Mouse (Mus musculus) adrenal gland, postnatal 36 days (tissue): ENCODE measurements around the gene Gm5244. TPM values are rescaled to one million over a fixed set of nuclear protein-coding genes. Genes with fewer than 3 reads are reported as not detected.

Experiments used
- DNase-seq, 2 experiments: peaks; one replicate each; pipeline ENCODE4 v3.0.0; 2021; ENCODE audit warnings: mixed read lengths in 1 of 2
- long read RNA-seq, 2 experiments: library from polyadenylated mRNA; stranded (forward); transcript quantifications; one replicate each; pipeline ENCODE4 v2.0.0; 2021; ENCODE audit warnings: borderline sequencing depth in 2 of 2
- total RNA-seq, 2 experiments: library from RNA; stranded (reverse); gene quantifications; 2 replicates each; pipeline ENCODE4 v1.2.3; 2021

Gm5244 gene
- not detected for total RNA-seq
- long read RNA-seq, experiment 1, result 0 reads
- long read RNA-seq, experiment 2, result 0 reads

DNA sequence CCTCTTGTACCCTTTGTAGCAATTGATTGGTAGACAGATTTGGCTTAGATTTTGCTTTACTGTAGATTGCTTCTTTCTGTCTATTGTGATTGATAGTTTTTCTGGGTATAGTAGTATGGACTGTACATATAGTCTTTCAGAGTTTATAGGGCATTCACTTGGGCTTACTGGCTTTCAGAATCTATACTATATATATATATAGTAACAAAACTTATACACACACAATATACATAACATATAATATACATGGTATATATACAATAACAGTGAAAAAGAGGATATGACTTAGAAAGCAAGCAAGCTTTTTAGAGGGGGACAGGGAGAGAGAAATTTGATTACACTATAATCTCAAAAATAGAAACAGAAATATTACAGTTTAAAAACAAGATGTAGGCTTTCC is at the start of gene Gm5244:
Gm5244 (plus strand) TSS at position 301 of the 400 bp plus-strand sequence.
- no peak for DNase-seq

DNA sequence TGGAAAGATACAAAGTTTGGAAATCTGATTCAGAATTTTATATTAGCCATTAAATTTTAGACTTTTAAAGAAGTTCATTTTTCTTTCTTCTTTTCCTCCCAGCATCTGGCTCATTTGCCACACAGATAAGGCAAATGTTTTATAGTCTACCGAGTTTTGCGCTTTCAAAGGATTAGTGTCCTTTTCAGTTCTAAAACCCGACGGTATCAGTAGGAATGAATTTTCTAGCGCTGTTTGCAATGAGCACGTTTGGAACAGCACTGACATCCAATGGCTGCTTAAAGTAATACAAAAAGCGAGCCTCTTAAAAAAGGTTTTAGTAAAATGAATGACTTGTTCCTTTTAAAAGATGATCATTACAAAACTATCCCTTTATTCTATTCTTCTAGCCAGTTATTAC is 49.4 kb upstream of the Gm5244 start:
- DNase-seq, result peak in 1 of 2 experiments; percentile 24

DNA sequence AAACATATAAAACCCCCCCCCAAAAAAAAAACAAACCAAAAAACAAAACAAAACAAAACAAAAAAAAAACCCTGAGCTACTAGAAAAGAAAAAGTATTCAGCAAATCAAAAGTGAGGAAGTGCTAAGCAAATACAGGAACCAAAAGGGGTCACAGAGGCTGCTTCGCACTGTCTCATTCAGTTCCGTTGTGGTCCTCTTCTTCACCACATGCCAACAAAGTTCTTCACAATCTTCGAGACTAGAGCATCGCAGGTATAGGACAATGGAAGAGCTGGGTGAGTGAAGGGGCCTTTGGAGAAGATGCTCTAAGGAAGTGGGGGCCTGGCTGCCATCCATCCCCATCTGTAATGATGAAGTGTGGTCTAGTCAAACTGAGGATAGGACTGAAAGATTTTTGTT is 48.1 kb upstream of the Gm5244 start:
- no peak for DNase-seq

DNA sequence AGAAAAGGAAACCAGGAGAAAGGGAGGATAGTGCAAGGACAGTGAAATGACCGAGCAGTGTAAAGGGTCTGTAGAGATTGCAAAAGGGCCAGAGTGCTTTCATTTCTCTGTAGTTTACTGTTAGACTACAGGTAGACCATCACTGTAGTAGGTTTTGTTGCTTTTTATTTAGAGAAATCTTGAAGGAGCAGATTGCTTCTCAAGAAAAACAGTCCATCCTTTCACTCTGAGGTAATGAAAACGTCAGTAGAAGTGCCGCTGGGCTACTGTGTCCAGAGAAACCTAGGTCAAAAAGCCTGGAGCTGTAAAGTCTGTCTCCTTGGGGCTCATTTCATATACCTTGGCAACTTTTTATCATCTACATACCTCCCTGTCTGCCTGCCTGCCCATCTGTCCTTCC is 47.4 kb upstream of the Gm5244 start:
- DNase-seq, result no peak

DNA sequence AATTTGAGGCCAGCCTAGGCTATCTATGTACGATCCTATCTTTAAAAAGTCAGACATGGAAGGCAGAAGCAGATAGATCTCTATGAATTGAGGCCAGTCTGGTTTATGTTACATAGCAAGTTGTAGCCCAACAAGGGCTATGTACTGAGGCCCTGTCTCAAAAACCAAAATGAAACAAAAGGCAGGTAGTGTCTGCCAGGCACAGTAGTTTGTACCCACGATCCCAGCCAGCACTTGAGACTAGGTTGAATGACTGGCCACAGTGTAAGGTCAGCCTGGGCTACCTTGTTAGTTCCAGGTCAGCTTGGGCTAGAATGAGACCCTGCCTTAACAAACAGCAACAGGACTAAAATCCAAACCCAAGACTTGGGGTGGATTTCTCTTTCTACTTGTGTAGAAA is 45.9 kb upstream of the Gm5244 start:
- no peak for DNase-seq

DNA sequence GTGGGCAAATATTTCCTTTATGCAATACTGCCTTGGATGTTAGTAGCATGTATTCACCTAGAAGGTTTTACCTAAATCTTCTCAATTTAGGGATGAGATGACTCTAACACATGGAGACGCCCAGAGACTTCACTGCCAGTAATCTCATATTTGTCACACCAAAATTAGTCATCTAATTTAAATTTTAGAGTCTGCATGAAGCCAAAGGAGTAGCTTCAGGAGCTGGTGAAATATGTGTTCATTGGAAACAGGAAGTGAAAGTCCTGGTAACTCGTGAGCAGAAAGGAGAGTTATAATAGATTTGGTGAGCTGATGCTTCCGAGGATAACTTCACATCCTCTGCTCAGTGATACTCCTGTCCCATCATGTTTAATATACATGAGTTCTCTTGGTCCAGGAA is 45.4 kb upstream of the Gm5244 start:
- DNase-seq, result no peak

DNA sequence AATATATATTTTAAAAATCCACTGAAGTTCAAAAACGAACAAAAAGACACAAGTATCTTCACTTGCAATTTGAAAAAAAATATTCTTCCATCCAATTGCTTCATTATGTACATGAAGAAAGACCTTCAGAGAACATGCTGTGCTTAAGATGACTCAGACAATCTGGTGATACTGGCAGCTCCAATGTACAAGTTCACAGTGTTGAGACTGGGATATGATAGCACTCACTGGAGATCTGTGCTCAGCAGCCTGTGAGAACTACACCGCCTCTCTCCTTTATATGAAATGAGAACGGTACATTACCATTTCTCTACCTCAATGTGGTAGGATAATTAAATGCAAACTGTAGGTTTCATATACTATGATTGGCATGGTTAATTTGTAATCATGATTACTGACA is 43.7 kb upstream of the Gm5244 start:
- DNase-seq, result peak in 1 of 2 experiments; percentile 18

DNA sequence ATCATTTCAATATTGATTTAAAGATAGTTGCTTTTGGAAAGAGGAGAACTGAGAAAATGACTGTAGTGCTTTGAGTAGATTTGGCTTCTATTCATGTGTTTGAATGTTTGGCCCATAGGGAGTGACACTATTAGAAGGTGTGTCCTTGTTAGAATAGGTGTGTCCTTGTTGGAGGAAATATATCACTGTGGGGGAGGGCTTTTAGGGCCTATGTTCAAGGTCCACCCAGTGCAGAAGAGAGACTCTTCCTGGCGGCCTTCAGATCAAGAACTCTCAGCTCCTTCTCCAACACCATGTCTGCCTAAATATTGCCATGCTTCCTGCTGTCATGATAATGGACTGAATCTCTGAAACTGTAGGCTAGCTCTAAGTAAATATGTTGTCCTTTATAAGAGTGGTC is 42.2 kb upstream of the Gm5244 start:
- DNase-seq, result no peak

DNA sequence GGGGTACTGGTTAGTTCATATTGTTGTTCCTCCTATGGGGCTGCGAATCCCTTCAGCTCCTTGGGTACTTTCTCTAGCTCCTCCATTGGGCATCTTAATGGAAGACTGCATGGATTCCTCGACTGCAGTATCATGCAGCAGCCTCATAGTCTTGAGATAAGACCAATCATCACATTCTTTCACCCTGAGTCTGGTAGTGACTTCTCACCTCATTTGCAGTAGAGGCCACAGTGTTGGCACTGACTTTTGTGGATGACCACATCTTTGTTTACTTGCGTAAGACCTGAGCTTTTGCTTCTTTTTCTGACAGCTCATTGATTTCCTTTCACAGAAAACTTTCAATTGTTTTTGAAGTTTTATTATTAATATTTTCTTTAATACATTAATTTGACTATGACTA is 40.8 kb upstream of the Gm5244 start:
- no peak for DNase-seq

DNA sequence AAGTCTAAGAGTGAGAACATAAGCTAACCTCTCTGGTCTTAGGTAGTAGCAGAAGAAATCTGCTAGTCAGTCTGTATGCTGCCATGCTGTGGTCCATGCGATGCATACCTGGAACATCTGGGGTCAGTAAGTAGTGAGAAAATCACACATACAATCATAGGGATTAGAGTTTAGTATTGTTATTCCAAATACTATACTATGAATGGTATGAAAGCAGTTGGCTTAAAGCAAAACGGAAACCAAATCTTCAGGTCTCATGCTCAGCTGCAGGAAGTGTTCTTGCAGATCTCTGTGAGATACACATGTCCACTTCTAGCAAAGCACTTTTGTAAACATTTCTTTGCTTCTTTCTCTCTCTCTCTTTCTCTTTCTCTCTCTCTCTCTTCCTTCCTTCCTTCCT is 40.3 kb upstream of the Gm5244 start:
- no peak for DNase-seq

DNA sequence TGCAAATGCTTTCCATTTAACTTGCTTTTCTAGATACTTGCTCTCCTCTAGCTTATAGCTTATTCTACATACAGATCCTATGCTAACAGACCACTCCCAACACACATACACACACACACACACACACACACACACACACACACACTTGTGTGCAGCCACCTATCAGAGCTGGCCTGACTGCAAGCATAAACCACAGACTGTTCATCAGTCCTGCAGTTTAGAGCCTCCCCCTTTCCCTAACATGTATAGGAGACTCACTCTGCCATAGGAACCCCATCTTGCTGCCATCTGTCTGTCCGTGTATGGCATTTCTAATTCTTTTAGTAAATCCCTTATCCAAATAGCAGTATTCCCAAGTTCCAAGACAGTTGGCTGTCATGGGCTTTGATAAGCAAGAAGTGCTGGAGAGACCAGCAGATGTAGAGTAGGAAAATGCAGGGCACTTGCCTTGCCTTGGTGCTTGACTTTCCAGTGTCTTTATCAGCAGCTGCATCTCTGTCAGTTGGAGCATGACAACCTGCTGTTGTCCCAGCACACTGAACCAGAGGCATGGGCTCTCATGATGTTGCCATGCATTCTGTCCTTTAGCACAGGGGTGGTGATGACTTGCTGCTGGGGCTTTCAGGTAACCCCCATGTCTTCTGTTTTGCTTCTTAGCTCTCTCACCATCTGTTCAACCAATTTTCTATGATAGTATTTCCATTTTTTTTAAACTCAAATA is 33.7 kb upstream of the Gm5244 start:
- no peak for DNase-seq

DNA sequence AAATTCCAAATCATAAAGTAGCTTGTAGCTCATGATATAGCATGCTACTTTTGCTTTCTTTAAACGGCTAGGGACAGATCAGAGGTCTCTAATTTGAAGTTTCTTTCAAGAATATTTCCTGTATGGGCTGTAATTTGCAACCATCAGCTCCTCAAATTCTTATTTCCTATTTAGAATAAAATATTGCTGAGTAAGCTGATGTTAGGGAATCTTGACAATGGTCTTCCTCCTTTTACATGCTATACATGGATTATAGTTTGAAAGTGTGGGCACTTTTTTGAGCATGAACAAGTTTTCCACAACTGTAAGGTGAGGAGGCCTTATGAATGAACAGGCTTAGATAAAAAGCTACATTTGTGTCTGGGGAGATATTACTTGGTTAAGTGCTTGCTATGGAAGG is 32.6 kb upstream of the Gm5244 start:
- no peak for DNase-seq

DNA sequence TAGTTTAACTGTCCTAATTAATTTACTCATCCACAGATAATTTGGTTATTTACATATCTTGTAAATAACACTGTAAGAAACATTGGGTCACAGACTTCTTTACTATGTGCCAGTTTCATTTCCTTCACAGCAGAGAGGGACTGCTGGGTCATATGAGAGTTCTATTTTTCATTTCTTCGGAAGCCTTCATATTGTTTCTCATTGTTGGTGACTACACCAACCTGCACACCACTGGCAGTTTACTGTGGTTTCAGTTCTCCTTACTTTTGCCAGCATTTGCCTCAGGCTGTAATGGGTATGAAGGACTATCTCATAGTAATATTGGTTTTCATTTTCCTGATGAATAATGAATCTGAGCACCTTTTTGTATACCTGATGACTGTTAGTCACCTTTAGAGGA is 28.0 kb upstream of the Gm5244 start:
- DNase-seq, result no peak

DNA sequence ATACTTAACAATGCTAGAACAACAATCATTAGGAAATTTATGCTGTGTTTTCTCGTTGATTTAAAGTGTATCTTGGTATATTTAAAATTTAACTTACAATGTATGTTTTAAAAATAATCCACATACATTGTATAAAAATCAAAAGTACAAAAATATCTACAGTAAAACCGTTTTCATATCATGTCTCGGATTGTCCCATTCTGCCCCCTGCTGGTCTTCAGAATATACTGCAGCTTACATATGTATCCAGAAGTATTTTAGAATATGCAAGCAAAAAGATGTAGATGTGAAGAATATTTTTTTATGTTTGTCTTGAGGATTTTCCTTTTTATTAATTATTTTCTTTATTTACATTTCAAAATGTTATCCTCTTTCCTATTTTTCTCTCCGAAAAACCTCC is 26.1 kb upstream of the Gm5244 start:
- peak in 1 of 2 experiments; percentile 51 for DNase-seq

DNA sequence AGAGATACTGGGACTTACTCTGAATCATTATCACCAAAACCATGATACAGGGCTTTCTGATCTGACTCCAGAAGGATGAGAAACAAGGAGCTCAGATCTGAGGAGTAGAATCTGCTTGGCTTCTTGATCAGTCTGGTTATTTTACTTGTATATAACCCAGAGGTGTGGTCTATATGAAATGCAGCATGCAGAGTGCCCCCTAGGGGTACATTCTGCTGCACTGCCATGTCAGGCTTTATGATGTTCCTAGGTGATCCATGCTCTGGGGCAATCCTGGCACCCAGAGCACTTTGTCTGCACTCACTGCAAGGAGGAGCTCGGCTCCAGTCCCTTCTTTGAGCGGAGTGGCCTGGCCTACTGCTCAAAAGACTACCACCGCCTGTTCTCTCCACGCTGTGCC is 21.9 kb upstream of the Gm5244 start:
- peak in 1 of 2 experiments; percentile 18 for DNase-seq

DNA sequence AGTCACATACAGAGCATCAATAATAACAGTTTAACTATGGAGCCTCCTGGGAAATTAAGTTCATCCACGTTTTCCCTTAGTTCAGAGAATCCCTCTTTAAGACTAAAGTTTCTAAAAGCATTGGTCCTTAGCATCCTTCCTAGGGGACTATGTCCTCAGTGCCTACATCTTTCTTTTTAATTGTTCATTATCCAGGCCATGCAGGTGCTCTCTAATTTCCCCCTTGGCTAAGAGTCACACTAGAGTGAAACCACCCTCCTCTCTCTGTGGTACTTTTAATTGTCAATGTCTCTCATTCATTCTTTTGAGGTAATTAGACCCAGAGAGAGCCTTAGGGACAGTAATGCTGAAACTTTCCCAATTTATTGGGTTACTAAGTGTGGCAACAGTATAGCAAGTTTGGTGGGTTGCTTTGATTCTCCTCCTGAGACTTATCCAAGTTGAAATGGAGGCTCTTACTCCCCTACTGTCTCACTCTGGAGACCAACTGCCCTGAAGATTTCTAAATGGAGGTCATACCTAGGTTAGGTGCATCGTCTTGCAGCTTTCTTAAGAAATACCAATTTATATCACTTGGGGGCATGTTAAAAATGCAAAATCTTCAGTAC is 15.6 kb upstream of the Gm5244 start:
- no peak for DNase-seq

DNA sequence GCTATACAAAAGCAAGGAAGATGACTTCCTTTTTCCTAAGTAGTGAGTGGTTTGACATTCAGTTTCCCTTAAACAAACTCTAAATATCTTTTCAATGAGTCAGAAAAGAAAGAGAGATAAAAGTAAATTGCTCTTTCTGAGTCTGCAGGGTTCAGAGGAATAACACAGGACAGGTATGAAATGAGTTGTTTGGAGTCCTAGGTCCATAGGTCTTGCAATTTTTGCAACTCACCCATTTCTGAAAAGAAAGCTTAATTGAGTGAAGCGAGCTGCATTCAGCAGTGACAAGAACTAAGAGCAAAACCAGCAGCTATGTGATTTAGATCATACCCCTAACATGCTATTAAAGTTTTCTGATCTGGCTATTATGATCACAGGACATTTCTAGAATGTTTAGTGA is 14.9 kb upstream of the Gm5244 start:
- no peak for DNase-seq

DNA sequence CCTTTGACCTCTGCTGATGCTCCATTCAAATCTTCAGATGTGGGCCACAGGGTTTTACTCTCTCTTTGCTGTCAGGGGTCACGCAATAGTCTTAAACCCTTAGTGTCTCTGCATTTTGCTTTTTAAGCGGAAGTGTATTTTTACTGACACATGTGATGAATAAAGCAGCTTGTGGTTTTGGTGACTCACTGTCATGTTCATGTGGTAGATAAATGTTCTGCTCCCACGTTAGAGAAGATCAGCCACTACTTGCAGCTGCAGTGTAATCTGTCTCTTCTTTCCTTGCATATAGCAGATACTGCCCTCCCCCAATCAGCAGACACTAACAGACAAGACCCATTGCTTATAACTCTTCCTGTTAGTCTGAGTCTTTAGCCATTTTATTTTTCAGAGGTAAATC is 12.9 kb upstream of the Gm5244 start:
- peak in 1 of 2 experiments; percentile 18 for DNase-seq

DNA sequence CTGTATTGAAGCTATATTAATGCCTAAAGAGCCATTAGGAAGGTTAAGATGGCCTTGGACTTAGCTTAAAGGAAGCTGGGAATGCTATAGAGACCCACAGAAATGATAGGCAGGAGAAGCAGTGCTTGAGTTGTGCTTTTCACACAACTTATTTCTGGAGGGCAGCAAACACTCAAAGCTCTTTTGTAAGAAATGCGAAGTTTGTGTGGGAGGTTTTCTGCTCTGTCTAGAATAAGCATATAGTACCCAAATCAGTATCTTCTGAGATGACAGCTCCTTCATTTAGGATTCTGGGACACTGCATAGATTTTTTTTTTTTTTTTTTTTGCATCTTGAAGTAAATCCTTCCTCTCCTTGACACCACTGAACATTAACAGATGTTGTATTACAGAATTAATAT is 8.0 kb upstream of the Gm5244 start:
- DNase-seq, result no peak

DNA sequence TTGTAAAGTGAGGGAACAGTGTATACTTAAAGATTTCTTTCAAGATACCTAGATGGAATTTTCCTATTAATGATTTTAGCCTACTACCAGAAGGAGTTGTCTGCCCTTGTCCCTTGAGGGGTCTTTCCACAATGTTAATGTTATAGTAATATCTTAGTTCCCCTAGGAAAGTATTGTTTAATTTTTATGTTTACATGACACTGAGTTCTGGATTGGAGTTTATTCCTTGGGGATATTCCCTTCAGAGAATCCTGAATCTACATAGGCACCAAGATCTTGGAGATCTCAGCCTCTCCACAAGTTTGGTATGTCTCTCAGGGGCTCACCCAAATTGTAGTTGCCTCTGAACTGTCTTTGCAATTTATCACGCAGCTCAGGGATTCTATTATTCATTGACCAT is 10.5 kb downstream of the Gm5244 start, which contains the start of gene Olfr1444:
Olfr1444 (plus strand) TSS at position 301 of the 400 bp plus-strand sequence.
- DNase-seq, result no peak

DNA sequence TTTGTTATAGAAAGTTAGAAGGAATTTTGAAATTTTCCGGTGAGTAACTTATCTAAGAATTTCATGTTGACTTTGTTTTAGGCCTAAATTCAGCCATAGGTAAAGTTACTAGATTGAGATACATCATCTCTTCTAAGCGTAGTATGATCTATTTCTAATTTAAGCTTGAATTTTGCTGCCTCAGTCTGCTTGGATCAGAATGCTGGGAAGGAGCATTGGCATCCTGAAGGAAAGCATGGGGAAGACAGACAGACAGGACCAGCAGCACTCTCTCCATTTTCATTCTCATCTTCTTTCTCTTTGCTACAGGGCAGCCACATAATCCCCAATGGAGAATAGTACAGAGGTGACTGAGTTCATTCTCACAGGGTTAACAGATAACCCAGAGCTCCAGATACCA is 37.1 kb downstream of the Gm5244 start, which contains the start of gene Olfr1445:
Olfr1445 (plus strand) TSS at position 301 of the 400 bp plus-strand sequence.
- DNase-seq, result no peak

DNA sequence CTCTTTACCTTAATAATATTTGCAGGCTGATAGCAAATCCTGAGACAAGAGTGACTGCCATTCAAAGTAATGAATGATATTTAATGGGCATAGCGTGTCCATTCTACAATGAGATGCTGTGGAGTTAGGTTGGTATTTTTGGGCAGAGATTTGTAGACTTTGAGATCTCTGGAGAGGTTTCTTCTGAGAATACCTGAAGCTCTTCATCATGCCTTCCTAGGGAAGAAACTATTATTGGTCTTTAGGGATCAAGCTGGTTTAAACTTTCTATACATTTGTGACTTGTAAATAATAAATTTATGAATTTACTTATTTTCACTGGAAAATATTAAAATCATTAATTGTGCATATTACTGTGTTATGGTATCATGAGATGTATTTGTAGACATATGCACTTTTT is 46.9 kb downstream of the Gm5244 start, which contains the start of gene Olfr1446:
Olfr1446 (minus strand) TSS at position 101 of the 400 bp plus-strand sequence.
- no peak for DNase-seq
